Mouse (Mus musculus): ENCODE results near the gene Ankrd45.
"Not testable (repeated sequence)": the region's sequence is repeated elsewhere in the genome, so short reads cannot be mapped to it uniquely, and the experiment has no call there.

Ankrd45 gene

GRCm38 (mm10) chr1:161190253-161190910 lies 47.9 kb downstream of the Ankrd45 start:
- DNase-seq = no peak

- peak; percentile 79 for DNase-seq
These were observed 53.3 kb downstream of the Ankrd45 start for GRCm38 (mm10) chr1:161195541-161196351.

GRCm38 (mm10) chr1:161196364-161196763 lies 53.9 kb downstream of the Ankrd45 start:
- not testable (repeated sequence) for DNase-seq

DNA sequence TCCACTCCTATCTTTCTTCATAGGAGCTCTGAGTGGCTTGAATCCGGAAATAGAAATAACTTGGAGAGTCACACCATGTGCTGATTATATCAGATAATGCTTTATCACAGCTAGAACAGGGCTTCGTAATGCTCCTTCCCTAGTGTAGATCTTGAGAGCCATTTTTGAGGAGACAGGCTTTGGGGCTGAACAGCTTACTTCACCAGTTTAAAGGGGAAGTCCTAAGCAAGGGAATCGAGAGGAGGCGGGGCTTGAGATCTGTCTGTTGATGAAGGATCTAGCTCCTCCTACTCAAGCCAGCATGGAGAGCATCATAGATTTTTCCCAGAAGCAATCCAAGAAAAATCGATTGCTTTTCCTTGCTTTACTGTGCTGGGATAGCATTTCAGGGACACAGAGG lies 57.4 kb downstream of the Ankrd45 start:
- DNase-seq = no peak

DNA sequence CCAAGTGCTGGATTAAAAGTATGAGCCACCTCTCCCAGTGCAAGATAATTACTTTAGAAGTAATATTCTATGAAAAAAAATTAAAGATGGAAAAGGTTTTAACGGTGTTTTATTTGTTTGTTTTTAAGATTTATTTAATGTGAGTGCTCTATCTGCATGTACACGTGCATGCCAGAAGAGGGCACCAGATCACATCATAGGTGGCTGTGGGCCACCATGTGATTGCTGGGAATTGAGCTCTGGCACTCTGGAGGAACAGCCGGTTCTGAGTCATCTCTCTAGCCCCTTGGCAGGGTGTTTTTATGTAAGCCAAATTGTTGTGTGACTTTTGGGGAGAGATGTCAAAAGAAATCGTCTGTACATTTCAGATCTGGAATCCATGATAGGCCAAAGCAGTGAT lies 72.0 kb downstream of the Ankrd45 start:
- DNase-seq = peak; percentile 29

DNA sequence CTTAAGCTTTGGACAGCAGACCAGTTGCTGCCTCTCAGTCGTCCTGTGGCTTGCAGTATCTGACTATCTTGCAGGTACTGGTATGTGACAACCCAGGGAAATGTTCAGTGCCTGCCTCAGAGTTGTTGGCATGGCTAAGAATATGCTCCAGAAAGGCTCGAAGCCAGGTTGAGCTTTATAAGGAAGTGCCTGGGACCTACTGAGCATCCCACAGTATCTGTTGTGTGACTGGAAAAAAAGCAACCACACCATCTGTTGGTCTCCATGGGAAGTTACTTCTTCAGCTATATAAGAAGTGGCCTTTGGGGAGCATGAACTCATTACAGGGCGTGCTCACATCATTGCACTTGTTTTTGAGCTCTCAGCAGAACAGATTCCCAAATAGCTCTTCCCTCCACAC lies 77.3 kb downstream of the Ankrd45 start:
- DNase-seq = no peak

Data from liver (tissue).